Mouse (Mus musculus) heart, adult 2 months (tissue): ENCODE results near the gene Trio.

ENCODE experiments used
- CTCF ChIP-seq: fragments of 200-600 bp; IDR thresholded peaks from 2 replicates; pipeline ENCODE4 v1.8.1; 2022; ENCODE audit warnings: antibody characterized with exemption, mild to moderate bottlenecking, moderate library complexity
- EP300 ChIP-seq: fragments of 200-500 bp; IDR thresholded peaks from 2 replicates; pipeline ENCODE4 v1.6.1; 2011; ENCODE audit warnings: low read depth, low read length, control low read depth; ENCODE audit not compliant: insufficient read depth
- POLR2A ChIP-seq: fragments of 200-500 bp; IDR thresholded peaks from 2 replicates; pipeline ENCODE4 v1.6.1; 2011; ENCODE audit warnings: mild to moderate bottlenecking, low read depth, low read length, control low read depth; ENCODE audit not compliant: insufficient read depth

- TF ChIP-seq CTCF, result no peak
- TF ChIP-seq POLR2A, result no peak
- TF ChIP-seq EP300, result no peak
Observed at GRCm38 (mm10) chr15:27692161-27692560, 333.5 kb downstream of the Trio start.
